Mouse (Mus musculus) intestine, embryonic 16.5 days (tissue): ENCODE measurements around the gene Elp5. TPM values are rescaled to one million over a fixed set of nuclear protein-coding genes. Genes with fewer than 3 reads are reported as not detected.
"Not testable (repeated sequence)": the region's sequence is repeated elsewhere in the genome, so short reads cannot be mapped to it uniquely, and the experiment has no call there.

Source experiments
- ATAC-seq: fragments of 200-750 bp; cut with Nextera tagmentation; 2 replicates; pipeline ENCODE4 v1.8.0; 2017; ENCODE audit warnings: moderate TSS enrichment, moderate library complexity
- H3K27ac ChIP-seq: fragments of 300-500 bp; sonication (generic); 2 replicates; pipeline ENCODE4 v1.5.1; 2014; ENCODE audit warnings: mild to moderate bottlenecking, low read length
- H3K27me3 ChIP-seq: fragments of 300-500 bp; sonication (generic); replicated peaks from 2 replicates; pipeline ENCODE4 v1.6.1; 2014; ENCODE audit warnings: low read length, control low read depth, mixed read lengths; ENCODE audit not compliant: control insufficient read depth, insufficient read depth
- H3K36me3 ChIP-seq: fragments of 300-500 bp; sonication (generic); 2 replicates; pipeline ENCODE4 v1.6.1; 2014; ENCODE audit warnings: low read length, control low read depth; ENCODE audit not compliant: control insufficient read depth, insufficient read depth
- H3K4me1 ChIP-seq: fragments of 300-500 bp; sonication (generic); 2 replicates; pipeline ENCODE4 v1.6.1; 2014; ENCODE audit warnings: low read length, control low read depth, mixed read lengths; ENCODE audit not compliant: control insufficient read depth, insufficient read depth
- H3K4me2 ChIP-seq: fragments of 300-500 bp; sonication (generic); 2 replicates; pipeline ENCODE4 v1.6.1; 2014; ENCODE audit warnings: low read depth, low read length, control low read depth
- H3K4me3 ChIP-seq: fragments of 300-500 bp; sonication (generic); 2 replicates; pipeline ENCODE4 v1.5.1; 2014; ENCODE audit warnings: mild to moderate bottlenecking, low read length
- H3K9ac ChIP-seq: fragments of 300-500 bp; sonication (generic); 2 replicates; pipeline ENCODE4 v1.6.1; 2014; ENCODE audit warnings: low read depth, low read length
- H3K9me3 ChIP-seq: fragments of 300-500 bp; sonication (generic); 2 replicates; pipeline ENCODE4 v1.6.1; 2016; ENCODE audit warnings: low read length, control low read depth; ENCODE audit not compliant: control insufficient read depth
- WGBS: fragments of 180-500 bp; shearing (Covaris S2); extraction: QIAGEN DNeasy Blood & Tissue Kit; methylation state at CpG from one replicate; pipeline ENCODE4 v1.1.7; 2014; 5-methylcytosine and 5-hydroxymethylcytosine counted together
- polyA plus RNA-seq: library from polyadenylated mRNA; unstranded; fragments of >200 nt; fragmentation: Nextera tagmentation; extraction: Ambion mirVana; gene quantifications from 2 replicates; pipeline ENCODE4 v1.2.1, GENCODE M21; 2015

Elp5 gene
- polyA plus RNA-seq, 1 experiment from 2014 or later = 106 TPM

GRCm38 (mm10) chr11:69930176-69930575, 52.1 kb downstream of the Elp5 start:
- 89% methylated on average over 8 of the region's 8 CpGs for WGBS

GRCm38 (mm10) chr11:69929712-69930111, 52.6 kb downstream of the Elp5 start:
- Histone ChIP-seq H3K9ac (no peak overlapping the region), H3K9me3 (no peaks in the 10 kb centered on the region), H3K27ac (no peak overlapping the region), H3K4me3 (no peak overlapping the region), H3K4me2 (no peak overlapping the region), H3K27me3 (no peaks in the 10 kb centered on the region), H3K4me1 (peaks cover 3% of the 10 kb centered on the region), H3K36me3 (no peaks in the 10 kb centered on the region)
- WGBS = 56% methylated on average over 4 of the region's 4 CpGs
- ATAC-seq = no peak

More at GRCm38 (mm10) chr11:69930176-69930575, 52.1 kb downstream of the Elp5 start:
- not testable (repeated sequence) for H3K9me3 ChIP-seq, H3K9ac ChIP-seq, ATAC-seq, H3K4me3 ChIP-seq, H3K36me3 ChIP-seq, H3K4me2 ChIP-seq, H3K27me3 ChIP-seq, H3K4me1 ChIP-seq, H3K27ac ChIP-seq

- Histone ChIP-seq H3K4me1 (0 out of 2 replicates have a peak, but pooled peaks cover 2% of the 10 kb centered on the region), H3K27ac (no peak overlapping the region), H3K27me3 (no peaks in the 10 kb centered on the region), H3K36me3 (no peaks in the 10 kb centered on the region), H3K4me2 (no peak overlapping the region), H3K9ac (no peak overlapping the region), H3K9me3 (no peaks in the 10 kb centered on the region), H3K4me3 (no peak overlapping the region)
- WGBS = 94% methylated on average over 2 of the region's 2 CpGs
- no peak for ATAC-seq
Observed at GRCm38 (mm10) chr11:69927501-69927900, 54.8 kb downstream of the Elp5 start.

- ATAC-seq = no peak
- 59% methylated on average over 3 of the region's 3 CpGs for WGBS
- Histone ChIP-seq H3K4me2 (peak overlapping the region; percentile 53; the same call in 1 of the 2 replicates), H3K36me3 (no peaks in the 10 kb centered on the region), H3K4me1 (peaks cover 16% of the 10 kb centered on the region), H3K9me3 (no peaks in the 10 kb centered on the region), H3K27me3 (no peaks in the 10 kb centered on the region), H3K27ac (peak overlapping the region; percentile 98; the same call in 1 of the 2 replicates), H3K9ac (peak overlapping the region; percentile 31; the same call in 1 of the 2 replicates), H3K4me3 (no peak overlapping the region)
Observed at GRCm38 (mm10) chr11:69922796-69923195, 59.5 kb downstream of the Elp5 start.

GRCm38 (mm10) chr11:69922012-69922756, 60.1 kb downstream of the Elp5 start:
- peaks cover 19% of the 10 kb centered on the region for H3K4me1 ChIP-seq
- ATAC-seq = no peak
- whole genome bisulfite sequencing = 3% methylated on average over 12 of the region's 12 CpGs

GRCm38 (mm10) chr11:69921114-69922011, 61.0 kb downstream of the Elp5 start, which contains the start of gene Eif5a:
Gene Eif5a (minus strand): TSS chr11:69921958.
- peak within 1 kb of the TSS; percentile 98 for H3K27ac ChIP-seq
- H3K4me3 ChIP-seq = peak within 1 kb of the TSS; percentile 95
- no peaks in the 10 kb centered on the region for H3K9me3 ChIP-seq
- peak; percentile 95 for ATAC-seq
- H3K36me3 ChIP-seq = peaks cover 8% of the 10 kb centered on the region
- peak within 1 kb of the TSS; percentile 98 for H3K9ac ChIP-seq
- under 1% methylated on average over 76 of the region's 78 CpGs for WGBS
- peak within 1 kb of the TSS; percentile 81 for H3K4me2 ChIP-seq
- peaks cover 19% of the 10 kb centered on the region for H3K4me1 ChIP-seq
- no peaks in the 10 kb centered on the region for H3K27me3 ChIP-seq

More at GRCm38 (mm10) chr11:69922012-69922756, 60.1 kb downstream of the Elp5 start:
- peak overlapping the region; percentile 98 for H3K27ac ChIP-seq
- no peaks in the 10 kb centered on the region for H3K27me3 ChIP-seq
- peak overlapping the region; percentile 55 for H3K4me3 ChIP-seq
- H3K36me3 ChIP-seq = peaks cover 6% of the 10 kb centered on the region
- H3K9me3 ChIP-seq = no peaks in the 10 kb centered on the region
- H3K9ac ChIP-seq = peak overlapping the region; percentile 74
- peak overlapping the region; percentile 53 for H3K4me2 ChIP-seq

GRCm38 (mm10) chr11:69920266-69921031, 61.9 kb downstream of the Elp5 start:
- no peaks in the 10 kb centered on the region for H3K27me3 ChIP-seq

GRCm38 (mm10) chr11:69919661-69920265, 62.6 kb downstream of the Elp5 start:
- Histone ChIP-seq H3K9me3 (no peaks in the 10 kb centered on the region), H3K36me3 (peaks cover 12% of the 10 kb centered on the region), H3K27me3 (no peaks in the 10 kb centered on the region), H3K4me3 (peak overlapping the region; percentile 95), H3K9ac (peak overlapping the region; percentile 98), H3K27ac (peak overlapping the region; percentile 95), H3K4me1 (peaks cover 28% of the 10 kb centered on the region), H3K4me2 (peak overlapping the region; percentile 81)
- under 1% methylated on average over 17 of the region's 17 CpGs for WGBS
- peak; percentile 34; the same call in 1 of the 2 replicates for ATAC-seq

More at GRCm38 (mm10) chr11:69920266-69921031, 61.9 kb downstream of the Elp5 start:
- peaks cover 12% of the 10 kb centered on the region for H3K36me3 ChIP-seq
- no peaks in the 10 kb centered on the region for H3K9me3 ChIP-seq
- peaks cover 23% of the 10 kb centered on the region for H3K4me1 ChIP-seq
- H3K9ac ChIP-seq = peak overlapping the region; percentile 98
- peak overlapping the region; percentile 95 for H3K4me3 ChIP-seq
- peak; percentile 18 for ATAC-seq
- under 1% methylated on average over 65 of the region's 65 CpGs for WGBS
- peak overlapping the region; percentile 95 for H3K27ac ChIP-seq
- H3K4me2 ChIP-seq = peak overlapping the region; percentile 81
